Mouse (Mus musculus): ENCODE results near the gene Lmod1. TPM values are rescaled to one million over a fixed set of nuclear protein-coding genes. Genes with fewer than 3 reads are reported as not detected.
A peak's percentile ranks its signal among the peaks of the same experiment; 100 is the strongest.
"Not testable (repeated sequence)": the region's sequence is repeated elsewhere in the genome, so short reads cannot be mapped to it uniquely, and the experiment has no call there.

Lmod1 gene
- polyA plus RNA-seq, 1 experiment: 2.1 TPM

GRCm38 (mm10) chr1:135374175-135374867 is 49.7 kb downstream of the Lmod1 start:
- Histone ChIP-seq H3K27ac (replicated peaks; ENCODE audit: low read depth, low read length) (no peak overlapping the region), H3K4me1 (ENCODE audit: control insufficient read depth, insufficient read depth, insufficient read length, low read length) (no peaks in the 10 kb centered on the region)

GRCm38 (mm10) chr1:135374868-135375581 is 50.4 kb downstream of the Lmod1 start, which contains the start of gene Shisa4:
Gene Shisa4, minus strand, starts transcription at chr1:135375237.
- Histone ChIP-seq H3K27ac (replicated peaks; ENCODE audit: low read depth, low read length) (no peak within 1 kb of the TSS), H3K4me1 (ENCODE audit: control insufficient read depth, insufficient read depth, insufficient read length, low read length) (no peaks in the 10 kb centered on the region), H3K4me3 (ENCODE audit: insufficient read depth, low read depth, low read length) (peak within 1 kb of the TSS; percentile 62)

More at GRCm38 (mm10) chr1:135374175-135374867, 49.7 kb downstream of the Lmod1 start:
- H3K4me3 ChIP-seq (ENCODE audit: insufficient read depth, low read depth, low read length): peak overlapping the region; percentile 62

DNA sequence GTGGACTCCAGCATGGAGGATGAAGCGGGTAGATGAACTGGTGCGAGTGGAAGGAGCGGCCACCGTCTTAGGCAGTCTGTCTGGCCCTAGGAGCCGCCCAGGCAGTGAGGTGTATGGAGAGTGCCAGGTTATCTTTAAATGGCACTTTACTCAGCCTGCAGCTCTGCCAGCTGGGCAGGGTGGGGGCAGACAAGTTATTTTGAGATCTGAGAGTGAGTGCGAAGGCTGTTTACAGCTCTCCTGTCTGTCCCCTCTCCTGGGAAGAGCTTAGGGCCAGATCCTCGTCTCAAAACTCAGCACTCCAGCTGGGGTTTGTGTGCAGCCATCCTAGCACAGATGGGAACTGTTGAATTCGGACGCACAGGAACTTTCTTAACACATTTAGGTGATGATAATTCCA is 54.0 kb downstream of the Lmod1 start:
- H3K4me3 ChIP-seq (ENCODE audit: insufficient read depth, low read depth, low read length): no peak overlapping the region
- H3K27ac ChIP-seq (replicated peaks; ENCODE audit: low read depth, low read length): no peak overlapping the region
- no peaks in the 10 kb centered on the region for H3K4me1 ChIP-seq (ENCODE audit: control insufficient read depth, insufficient read depth, insufficient read length, low read length)

GRCm38 (mm10) chr1:135379048-135379447 is 54.4 kb downstream of the Lmod1 start:
- Histone ChIP-seq H3K4me1 (ENCODE audit: control insufficient read depth, insufficient read depth, insufficient read length, low read length) (no peaks in the 10 kb centered on the region), H3K27ac (replicated peaks; ENCODE audit: low read depth, low read length) (no peak overlapping the region), H3K4me3 (ENCODE audit: insufficient read depth, low read depth, low read length) (no peak overlapping the region)

GRCm38 (mm10) chr1:135380071-135380991 is 55.7 kb downstream of the Lmod1 start:
- Histone ChIP-seq H3K4me3 (ENCODE audit: insufficient read depth, low read depth, low read length) (no peak overlapping the region), H3K4me1 (ENCODE audit: control insufficient read depth, insufficient read depth, insufficient read length, low read length) (no peaks in the 10 kb centered on the region), H3K27ac (replicated peaks; ENCODE audit: low read depth, low read length) (no peak overlapping the region)

DNA sequence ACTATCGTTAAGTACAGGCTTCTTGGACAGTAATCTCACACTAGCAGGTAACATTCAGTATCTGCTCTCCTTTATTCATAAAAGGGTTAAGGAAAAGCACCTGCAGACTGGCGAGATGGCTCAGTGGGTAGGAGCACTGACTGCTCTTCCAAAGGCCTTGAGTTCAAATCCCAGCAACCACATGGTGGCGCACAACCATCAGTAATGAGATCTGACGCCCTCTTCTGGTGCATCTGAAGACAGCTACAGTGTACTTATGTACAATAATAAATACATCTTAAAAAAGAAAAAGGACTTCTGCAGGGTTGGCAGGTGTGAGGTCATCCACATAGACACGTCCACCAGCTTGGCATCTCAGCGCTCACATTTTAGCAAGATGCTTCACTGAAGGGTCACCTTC is 57.0 kb downstream of the Lmod1 start:
- not testable (repeated sequence) for H3K27ac ChIP-seq (replicated peaks; ENCODE audit: low read depth, low read length); H3K4me1 ChIP-seq (ENCODE audit: control insufficient read depth, insufficient read depth, insufficient read length, low read length); H3K4me3 ChIP-seq (ENCODE audit: insufficient read depth, low read depth, low read length)

DNA sequence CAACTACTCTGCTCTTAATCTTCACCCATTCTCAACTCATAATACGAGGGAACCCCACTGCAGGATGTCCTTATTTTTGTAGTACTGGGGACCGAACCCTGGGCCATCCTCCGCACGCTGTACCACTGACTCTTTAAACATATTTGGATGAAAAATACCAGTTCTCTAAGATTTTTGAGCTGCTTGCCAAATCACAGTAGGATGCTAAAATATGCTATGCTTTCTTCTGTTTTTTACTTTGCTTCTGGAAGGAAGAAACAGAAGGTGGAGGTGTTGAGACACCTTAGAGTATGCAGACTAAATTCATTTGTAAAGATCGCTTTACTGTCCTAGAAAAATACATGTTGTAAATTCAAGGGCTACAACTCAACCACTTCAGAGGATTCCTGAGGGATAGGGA is 59.6 kb downstream of the Lmod1 start:
- no peaks in the 10 kb centered on the region for H3K4me1 ChIP-seq (ENCODE audit: control insufficient read depth, insufficient read depth, insufficient read length, low read length)
- H3K27ac ChIP-seq (replicated peaks; ENCODE audit: low read depth, low read length): no peak overlapping the region

DNA sequence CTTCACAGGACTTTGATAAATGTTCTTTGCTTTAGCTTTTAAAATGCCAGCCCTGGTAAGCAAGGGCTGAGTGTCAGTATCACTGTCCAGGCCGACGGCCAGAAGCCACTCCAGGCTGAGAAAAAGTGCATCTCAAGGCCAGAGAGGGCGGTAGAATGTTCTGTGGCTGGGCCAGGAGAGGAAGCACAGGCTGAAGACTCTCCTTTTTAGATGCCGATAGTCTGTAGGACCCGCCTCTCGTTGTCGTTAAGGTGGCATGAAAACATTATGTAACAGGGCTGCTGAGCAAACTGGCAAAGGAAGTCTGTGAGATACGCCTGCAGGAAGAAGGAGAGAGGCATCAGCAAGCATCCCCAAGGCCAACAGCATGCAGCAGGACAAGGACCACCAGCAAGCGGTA is 60.6 kb downstream of the Lmod1 start:
- H3K27ac ChIP-seq (replicated peaks; ENCODE audit: low read depth, low read length): no peak overlapping the region
- no peaks in the 10 kb centered on the region for H3K4me1 ChIP-seq (ENCODE audit: control insufficient read depth, insufficient read depth, insufficient read length, low read length)

More for the DNA sequence above, 59.6 kb downstream of the Lmod1 start:
- no peak overlapping the region for H3K4me3 ChIP-seq (ENCODE audit: insufficient read depth, low read depth, low read length)

DNA sequence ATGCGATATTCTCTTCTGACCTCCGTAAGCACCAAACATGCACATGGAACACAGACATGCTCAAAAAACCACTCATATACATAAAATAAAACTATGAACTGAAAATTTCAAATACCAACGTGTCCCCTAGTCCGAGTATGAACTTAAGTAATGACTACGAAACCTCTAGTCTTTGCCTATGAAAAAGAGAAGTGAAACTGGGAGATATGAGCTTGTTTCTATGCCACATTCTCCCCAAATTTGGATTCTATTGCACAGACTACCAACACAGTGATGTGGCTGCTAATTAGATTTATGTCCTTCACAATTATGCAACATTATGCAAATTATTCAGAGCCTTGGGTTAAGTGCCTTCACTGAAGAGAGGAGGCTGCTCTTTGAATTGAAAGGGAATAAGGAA is 74.9 kb downstream of the Lmod1 start:
- no peak overlapping the region for H3K4me3 ChIP-seq (ENCODE audit: insufficient read depth, low read depth, low read length)
- H3K4me1 ChIP-seq (ENCODE audit: control insufficient read depth, insufficient read depth, insufficient read length, low read length): no peaks in the 10 kb centered on the region
- no peak overlapping the region for H3K27ac ChIP-seq (replicated peaks; ENCODE audit: low read depth, low read length)

More for the DNA sequence above, 60.6 kb downstream of the Lmod1 start:
- H3K4me3 ChIP-seq (ENCODE audit: insufficient read depth, low read depth, low read length): no peak overlapping the region

DNA sequence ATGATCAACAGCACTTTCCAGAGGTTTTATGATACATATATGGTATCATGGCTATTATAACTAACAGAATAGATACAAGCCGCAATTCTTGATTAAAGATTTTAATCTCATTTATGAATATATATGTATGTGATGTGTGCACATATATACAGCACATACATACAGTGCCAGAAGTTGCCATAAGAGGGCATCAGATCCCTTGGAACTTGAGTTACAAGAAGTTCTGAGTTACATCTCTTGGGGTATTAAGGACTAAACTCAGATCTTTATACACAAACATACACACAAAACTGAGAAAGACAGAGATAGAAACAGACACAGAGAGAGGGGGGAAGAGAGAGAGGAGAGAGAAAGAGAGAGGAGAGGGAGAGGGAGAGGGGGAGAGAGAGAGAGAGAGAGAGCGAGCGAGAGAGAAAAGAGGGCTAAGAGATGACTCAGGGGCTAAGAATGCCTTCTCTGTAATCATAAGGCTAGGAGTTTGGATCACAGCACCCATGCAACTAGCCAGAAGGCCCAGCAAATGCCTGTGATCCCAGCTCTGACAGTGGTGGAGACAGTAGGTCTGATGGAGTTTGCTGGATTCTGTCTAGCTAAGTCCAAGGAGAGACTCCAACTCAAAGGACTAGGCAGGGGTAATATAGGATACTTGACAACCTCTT is 77.0 kb downstream of the Lmod1 start:
- Histone ChIP-seq H3K27ac (replicated peaks; ENCODE audit: low read depth, low read length) (no peak overlapping the region), H3K4me3 (ENCODE audit: insufficient read depth, low read depth, low read length) (no peak overlapping the region)

DNA sequence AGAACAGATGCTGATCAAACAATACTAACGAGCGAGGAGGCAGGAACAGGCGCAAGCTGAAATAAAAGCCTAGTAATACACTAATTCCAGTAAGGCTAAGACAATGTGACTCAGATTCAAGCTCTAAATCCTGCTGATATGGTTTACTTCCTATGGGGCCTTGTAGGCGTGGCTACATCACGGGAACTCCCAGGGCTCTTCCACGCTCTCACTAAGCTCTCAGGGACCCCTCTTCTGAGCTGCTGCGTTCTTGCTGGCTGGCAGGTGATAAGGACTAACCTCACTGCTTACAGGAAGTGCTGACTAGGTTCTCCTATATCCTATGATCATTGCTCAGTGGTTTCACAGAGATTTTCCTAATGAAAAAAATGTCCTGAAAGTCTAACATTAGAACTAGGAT is 80.7 kb downstream of the Lmod1 start:
- Histone ChIP-seq H3K4me3 (ENCODE audit: insufficient read depth, low read depth, low read length) (no peak overlapping the region), H3K27ac (replicated peaks; ENCODE audit: low read depth, low read length) (no peak overlapping the region), H3K4me1 (ENCODE audit: control insufficient read depth, insufficient read depth, insufficient read length, low read length) (no peaks in the 10 kb centered on the region)

More for the DNA sequence above, 77.0 kb downstream of the Lmod1 start:
- no peaks in the 10 kb centered on the region for H3K4me1 ChIP-seq (ENCODE audit: control insufficient read depth, insufficient read depth, insufficient read length, low read length)

DNA sequence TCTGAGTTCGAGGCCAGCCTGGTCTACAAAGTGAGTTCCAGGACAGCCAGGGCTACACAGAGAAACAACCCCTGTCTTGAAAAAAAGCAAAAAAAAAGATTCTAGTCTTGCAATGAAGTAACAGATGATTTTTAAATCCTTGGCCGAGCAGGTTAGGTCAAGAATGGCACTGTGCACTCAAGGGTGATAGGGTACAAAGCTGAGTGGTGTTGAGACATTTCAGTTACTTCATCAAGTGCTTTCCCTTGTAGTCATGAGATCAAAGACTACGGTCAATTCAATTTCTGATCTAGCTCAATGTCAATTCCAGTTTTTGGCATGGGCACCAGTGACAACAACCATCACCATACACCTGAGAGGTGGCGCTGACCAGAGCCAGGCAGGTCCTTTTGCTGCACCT is 84.4 kb downstream of the Lmod1 start:
- H3K4me3 ChIP-seq (ENCODE audit: insufficient read depth, low read depth, low read length): no peak overlapping the region
- peaks cover 2% of the 10 kb centered on the region; the same call in 1 of the 2 replicates for H3K4me1 ChIP-seq (ENCODE audit: control insufficient read depth, insufficient read depth, insufficient read length, low read length)
- H3K27ac ChIP-seq (replicated peaks; ENCODE audit: low read depth, low read length): no peak overlapping the region

- peak overlapping the region; percentile 90 for H3K27ac ChIP-seq (replicated peaks; ENCODE audit: low read depth, low read length)
- peaks cover 2% of the 10 kb centered on the region; the same call in 1 of the 2 replicates for H3K4me1 ChIP-seq (ENCODE audit: control insufficient read depth, insufficient read depth, insufficient read length, low read length)
- H3K4me3 ChIP-seq (ENCODE audit: insufficient read depth, low read depth, low read length): no peak overlapping the region
Observed at GRCm38 (mm10) chr1:135410967-135411366, 86.4 kb downstream of the Lmod1 start.

GRCm38 (mm10) chr1:135412130-135412529 is 87.5 kb downstream of the Lmod1 start:
- no peak overlapping the region for H3K4me3 ChIP-seq (ENCODE audit: insufficient read depth, low read depth, low read length)
- H3K27ac ChIP-seq (replicated peaks; ENCODE audit: low read depth, low read length): no peak overlapping the region
- H3K4me1 ChIP-seq (ENCODE audit: control insufficient read depth, insufficient read depth, insufficient read length, low read length): peaks cover 2% of the 10 kb centered on the region; the same call in 1 of the 2 replicates

Measured in brown adipose tissue, adult 24 weeks (tissue).